Mouse (Mus musculus): Measurements from ENCODE around the gene Rps10. TPM values are rescaled to one million over a fixed set of nuclear protein-coding genes. Genes with fewer than 3 reads are reported as not detected.

The Rps10 gene
- polyA plus RNA-seq, 1 experiment from 2014 or later = 712 TPM

GRCm38 (mm10) chr17:27622611-27623359 lies 13.7 kb downstream of the Rps10 start:
- Histone ChIP-seq H3K27ac (peak overlapping the region; percentile 98), H3K4me1 (peaks cover 33% of the 10 kb centered on the region), H3K27me3 (no peaks in the 10 kb centered on the region), H3K9me3 (replicated peaks) (0 out of 2 replicates have a peak, but pooled peaks cover 3% of the 10 kb centered on the region), H3K4me3 (peak overlapping the region; percentile 90), H3K36me3 (peaks cover 11% of the 10 kb centered on the region), H3K9ac (peak overlapping the region; percentile 99), H3K4me2 (replicated peaks) (peak overlapping the region; percentile 65)
- WGBS = under 1% methylated on average over 63 of the region's 80 CpGs
- peak; percentile 41 for ATAC-seq (ENCODE audit: low FRiP score)

- Histone ChIP-seq H3K4me3 (peak overlapping the region; percentile 90), H3K9me3 (replicated peaks) (0 out of 2 replicates have a peak, but pooled peaks cover 6% of the 10 kb centered on the region), H3K9ac (peak overlapping the region; percentile 99), H3K36me3 (peaks cover 19% of the 10 kb centered on the region), H3K4me2 (replicated peaks) (peak overlapping the region; percentile 65), H3K27ac (peak overlapping the region; percentile 98), H3K27me3 (no peaks in the 10 kb centered on the region), H3K4me1 (peaks cover 31% of the 10 kb centered on the region)
- ATAC-seq (ENCODE audit: low FRiP score) = peak; percentile 29; the same call in 1 of the 2 replicates
- WGBS = 4% methylated on average over 23 of the region's 23 CpGs
Measured at GRCm38 (mm10) chr17:27621705-27622531, 14.6 kb downstream of the Rps10 start.

DNA sequence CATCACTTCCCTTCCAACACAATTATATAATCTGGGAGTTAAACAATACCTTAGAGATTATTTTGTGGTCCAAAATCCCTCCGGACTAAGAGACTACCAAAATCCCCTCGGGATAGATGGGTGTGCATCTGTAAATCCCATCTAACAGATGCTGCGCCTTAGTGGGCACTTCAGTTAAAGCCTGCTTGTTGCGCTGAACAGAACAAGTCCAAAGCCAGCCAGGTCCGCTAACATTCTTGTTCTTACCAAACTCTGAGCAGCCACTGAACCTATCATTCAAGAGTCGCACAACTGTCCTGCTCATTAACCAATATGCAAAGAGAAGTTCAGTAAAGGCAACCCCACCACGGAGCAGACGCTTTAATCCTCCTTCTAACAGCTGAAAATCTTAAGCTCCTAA lies 15.3 kb downstream of the Rps10 start:
- 47% methylated on average over 8 of the region's 8 CpGs for WGBS
- Histone ChIP-seq H3K4me3 (peak overlapping the region; percentile 90), H3K9me3 (replicated peaks) (0 out of 2 replicates have a peak, but pooled peaks cover 6% of the 10 kb centered on the region), H3K4me1 (peaks cover 28% of the 10 kb centered on the region), H3K27me3 (no peaks in the 10 kb centered on the region), H3K27ac (peak overlapping the region; percentile 98; the same call in 1 of the 2 replicates), H3K4me2 (replicated peaks) (peak overlapping the region; percentile 65), H3K36me3 (peaks cover 23% of the 10 kb centered on the region), H3K9ac (peak overlapping the region; percentile 99)
- ATAC-seq (ENCODE audit: low FRiP score) = no peak

DNA sequence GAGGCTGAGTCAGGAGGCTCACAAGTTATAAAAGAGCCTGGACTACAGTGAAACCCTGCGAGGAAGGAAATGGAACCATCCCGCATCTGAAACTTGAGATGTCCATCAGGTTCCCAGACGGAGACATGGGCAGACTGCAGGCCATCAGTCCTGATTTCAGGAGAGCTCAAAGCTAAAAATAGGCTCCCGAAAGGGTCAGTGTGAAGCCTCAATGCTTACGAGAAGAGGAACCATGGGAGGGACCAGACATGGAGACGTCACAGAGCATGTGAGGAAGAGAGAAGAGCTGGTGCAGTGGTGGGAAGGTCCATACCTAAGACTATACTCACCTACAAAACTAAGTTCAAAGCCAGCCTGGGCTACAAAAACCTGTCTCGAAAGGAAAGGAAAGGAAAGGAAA lies 21.1 kb downstream of the Rps10 start:
- ATAC-seq (ENCODE audit: low FRiP score) = no peak
- H3K4me1 ChIP-seq = peaks cover 43% of the 10 kb centered on the region
- no peak overlapping the region for H3K4me3 ChIP-seq
- H3K9me3 ChIP-seq (replicated peaks) = 0 out of 2 replicates have a peak, but pooled peaks cover 6% of the 10 kb centered on the region
- H3K27ac ChIP-seq = no peak overlapping the region
- peaks cover 23% of the 10 kb centered on the region for H3K36me3 ChIP-seq
- H3K27me3 ChIP-seq = no peaks in the 10 kb centered on the region
- no peak overlapping the region for H3K4me2 ChIP-seq (replicated peaks)
- no peak overlapping the region for H3K9ac ChIP-seq
- WGBS = 77% methylated on average over 7 of the region's 7 CpGs

DNA sequence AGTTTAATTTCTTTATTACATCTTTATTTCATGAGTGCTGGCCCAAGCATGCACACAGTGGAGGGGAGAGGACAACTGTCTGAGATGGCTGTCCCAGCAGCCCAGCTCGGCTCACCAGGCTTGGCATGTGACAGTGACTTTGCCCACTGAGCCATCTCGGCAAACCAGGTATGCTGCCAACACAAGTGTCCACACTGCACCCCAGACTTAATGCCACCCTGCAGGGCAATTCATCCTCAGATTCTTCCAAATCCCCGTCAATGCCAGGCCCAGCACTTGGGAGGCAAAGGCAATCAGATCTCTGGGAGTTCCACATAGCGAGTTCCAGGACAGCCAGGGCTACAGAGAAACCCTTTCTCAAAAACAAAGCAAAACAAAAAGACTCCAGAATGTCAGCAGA lies 23.5 kb downstream of the Rps10 start:
- no peak overlapping the region for H3K4me2 ChIP-seq (replicated peaks)
- peaks cover 33% of the 10 kb centered on the region for H3K4me1 ChIP-seq
- H3K27me3 ChIP-seq = no peaks in the 10 kb centered on the region
- no peak overlapping the region for H3K9ac ChIP-seq
- H3K9me3 ChIP-seq (replicated peaks) = 0 out of 2 replicates have a peak, but pooled peaks cover 5% of the 10 kb centered on the region
- H3K27ac ChIP-seq = no peak overlapping the region
- 78% methylated on average over 4 of the region's 4 CpGs for WGBS
- no peak for ATAC-seq (ENCODE audit: low FRiP score)
- peaks cover 15% of the 10 kb centered on the region for H3K36me3 ChIP-seq
- H3K4me3 ChIP-seq = no peak overlapping the region

DNA sequence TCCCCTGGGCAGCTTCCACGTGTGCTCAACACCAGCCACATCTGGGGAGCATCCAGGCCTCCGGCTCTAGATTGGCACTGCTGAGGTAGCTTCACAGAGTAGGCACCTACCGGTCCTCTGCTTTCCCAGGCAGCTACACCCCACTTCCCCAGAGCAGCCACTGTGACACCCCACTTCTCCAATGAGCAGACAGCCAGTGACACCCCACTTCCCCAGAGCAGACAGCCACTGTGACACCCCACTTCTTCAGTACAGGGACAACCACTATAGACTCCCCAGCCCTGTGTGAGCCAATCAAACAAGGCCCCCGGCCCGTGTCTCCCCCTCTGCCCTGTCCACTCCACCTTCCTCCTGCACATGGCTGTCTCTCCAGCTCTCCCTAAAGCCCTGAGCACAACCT lies 24.5 kb downstream of the Rps10 start:
- peaks cover 33% of the 10 kb centered on the region for H3K4me1 ChIP-seq

DNA sequence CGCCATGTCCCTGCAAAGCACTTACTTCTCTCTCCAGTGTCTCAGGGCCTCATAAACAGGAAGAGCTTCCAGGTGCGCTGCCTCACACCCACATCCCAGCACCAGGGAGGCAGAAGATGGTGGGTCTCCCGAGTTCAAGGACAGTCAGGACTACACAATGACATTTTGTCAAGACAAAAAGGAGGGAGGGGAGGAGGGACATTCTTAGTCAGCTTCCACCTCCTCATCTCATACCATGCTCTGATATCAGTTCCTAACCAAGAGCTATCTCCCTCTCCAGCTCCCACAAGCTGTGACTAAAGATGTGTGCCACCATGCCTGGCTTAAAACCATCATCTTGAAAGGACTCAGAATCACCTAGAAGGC lies 25.0 kb downstream of the Rps10 start:
- Histone ChIP-seq H3K36me3 (peaks cover 4% of the 10 kb centered on the region; the same call in 1 of the 2 replicates), H3K27ac (no peak overlapping the region), H3K27me3 (no peaks in the 10 kb centered on the region), H3K4me2 (replicated peaks) (no peak overlapping the region), H3K4me1 (peaks cover 37% of the 10 kb centered on the region), H3K4me3 (no peak overlapping the region), H3K9ac (no peak overlapping the region), H3K9me3 (replicated peaks) (no peaks in the 10 kb centered on the region)
- no peak for ATAC-seq (ENCODE audit: low FRiP score)
- WGBS = 76% methylated on average over 3 of the region's 3 CpGs

More for the DNA sequence above, 24.5 kb downstream of the Rps10 start:
- no peak overlapping the region for H3K27ac ChIP-seq
- peaks cover 8% of the 10 kb centered on the region; the same call in 1 of the 2 replicates for H3K36me3 ChIP-seq
- ATAC-seq (ENCODE audit: low FRiP score) = no peak
- WGBS = 86% methylated on average over 5 of the region's 5 CpGs
- no peaks in the 10 kb centered on the region for H3K27me3 ChIP-seq
- H3K4me3 ChIP-seq = no peak overlapping the region
- H3K9me3 ChIP-seq (replicated peaks) = no peaks in the 10 kb centered on the region
- H3K9ac ChIP-seq = no peak overlapping the region
- H3K4me2 ChIP-seq (replicated peaks) = no peak overlapping the region

GRCm38 (mm10) chr17:27610679-27611518 lies 25.6 kb downstream of the Rps10 start:
- H3K27me3 ChIP-seq = no peaks in the 10 kb centered on the region
- no peak overlapping the region for H3K4me2 ChIP-seq (replicated peaks)
- ATAC-seq (ENCODE audit: low FRiP score) = no peak
- H3K4me1 ChIP-seq = peaks cover 38% of the 10 kb centered on the region
- no peaks in the 10 kb centered on the region for H3K9me3 ChIP-seq (replicated peaks)
- H3K27ac ChIP-seq = peak overlapping the region; percentile 35; the same call in 1 of the 2 replicates
- WGBS = 85% methylated on average over 10 of the region's 10 CpGs
- H3K9ac ChIP-seq = no peak overlapping the region
- no peak overlapping the region for H3K4me3 ChIP-seq
- peaks cover 4% of the 10 kb centered on the region; the same call in 1 of the 2 replicates for H3K36me3 ChIP-seq

DNA sequence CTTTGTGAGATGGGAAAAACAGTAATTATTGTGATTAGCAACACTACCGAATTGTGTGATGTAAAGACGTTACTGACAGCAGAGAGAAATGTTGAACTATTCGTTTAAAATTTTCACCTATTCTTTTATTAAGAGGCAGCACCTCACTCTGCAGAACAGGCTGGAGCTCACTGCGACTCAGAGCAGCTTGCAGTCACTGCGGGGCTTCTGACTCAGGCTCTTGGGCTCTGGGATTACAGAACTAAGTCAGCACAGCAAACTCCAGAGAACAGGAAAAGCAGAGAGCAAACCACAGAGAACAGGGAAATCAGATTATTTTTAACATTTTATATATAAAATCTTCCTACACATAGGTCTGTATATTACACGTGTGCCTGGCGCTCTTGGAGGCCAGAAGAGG lies 26.9 kb downstream of the Rps10 start:
- no peak overlapping the region for H3K4me3 ChIP-seq
- H3K9ac ChIP-seq = no peak overlapping the region
- ATAC-seq (ENCODE audit: low FRiP score) = no peak
- no peak overlapping the region for H3K4me2 ChIP-seq (replicated peaks)
- no peaks in the 10 kb centered on the region for H3K27me3 ChIP-seq
- WGBS = 92% methylated on average over 7 of the region's 7 CpGs
- H3K36me3 ChIP-seq = peaks cover 4% of the 10 kb centered on the region; the same call in 1 of the 2 replicates
- no peaks in the 10 kb centered on the region for H3K9me3 ChIP-seq (replicated peaks)
- no peak overlapping the region for H3K27ac ChIP-seq
- H3K4me1 ChIP-seq = peaks cover 31% of the 10 kb centered on the region

- peaks cover 26% of the 10 kb centered on the region for H3K4me1 ChIP-seq
- no peak overlapping the region for H3K4me3 ChIP-seq
- ATAC-seq (ENCODE audit: low FRiP score) = no peak
- no peaks in the 10 kb centered on the region for H3K9me3 ChIP-seq (replicated peaks)
- H3K4me2 ChIP-seq (replicated peaks) = no peak overlapping the region
- H3K27me3 ChIP-seq = no peaks in the 10 kb centered on the region
- 83% methylated on average over 21 of the region's 21 CpGs for WGBS
- H3K27ac ChIP-seq = no peak overlapping the region
- peaks cover 4% of the 10 kb centered on the region; the same call in 1 of the 2 replicates for H3K36me3 ChIP-seq
- H3K9ac ChIP-seq = no peak overlapping the region
Measured at GRCm38 (mm10) chr17:27603522-27604234, 32.8 kb downstream of the Rps10 start.

DNA sequence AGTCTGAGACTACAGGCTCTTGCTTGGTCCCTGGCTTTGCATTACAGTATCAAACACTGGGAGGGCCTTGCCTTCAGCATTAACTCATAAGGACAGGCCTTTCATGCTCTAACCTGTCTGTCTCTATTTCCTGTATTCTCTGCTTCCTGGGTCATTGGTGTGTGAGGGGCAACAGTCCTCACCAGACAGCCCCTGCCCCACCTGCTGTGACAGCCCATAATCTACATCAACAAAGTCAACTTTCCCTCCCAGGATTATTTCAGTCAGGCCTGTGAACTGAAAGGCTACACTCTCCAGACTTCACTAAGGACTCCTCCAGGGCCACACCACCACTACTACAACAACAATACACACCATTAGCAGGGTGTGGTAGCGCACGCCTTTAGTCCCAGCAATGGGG lies 33.4 kb downstream of the Rps10 start:
- no peak overlapping the region for H3K9ac ChIP-seq
- no peak overlapping the region for H3K4me2 ChIP-seq (replicated peaks)
- H3K9me3 ChIP-seq (replicated peaks) = no peaks in the 10 kb centered on the region
- H3K36me3 ChIP-seq = peaks cover 3% of the 10 kb centered on the region; the same call in 1 of the 2 replicates
- peaks cover 26% of the 10 kb centered on the region for H3K4me1 ChIP-seq
- H3K27me3 ChIP-seq = no peaks in the 10 kb centered on the region
- 87% methylated on average over 2 of the region's 2 CpGs for WGBS
- no peak overlapping the region for H3K27ac ChIP-seq
- ATAC-seq (ENCODE audit: low FRiP score) = no peak
- H3K4me3 ChIP-seq = no peak overlapping the region

Data from hindbrain, embryonic 12.5 days (tissue).